ENCODE assay signal across 37 mouse cellular contexts in the genomic region with DNA sequence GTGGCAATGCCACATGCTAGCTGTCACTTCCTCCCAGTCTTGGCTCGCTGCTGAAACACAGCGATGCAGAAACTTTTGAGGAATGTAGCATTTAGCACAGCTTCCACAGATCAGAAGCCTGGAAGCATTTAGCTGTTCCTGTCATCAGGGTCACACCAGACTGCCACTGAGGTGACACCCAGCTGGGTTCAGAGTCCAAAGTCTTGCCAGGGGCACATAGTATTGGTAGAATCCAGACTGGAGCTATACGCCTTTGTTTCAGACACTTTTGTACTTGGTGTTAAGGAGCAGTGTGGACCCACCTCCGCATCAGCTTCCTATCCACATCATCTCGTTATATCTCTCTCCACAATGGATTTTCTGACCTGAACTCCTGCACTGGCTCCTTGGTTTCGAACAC. TPM values are rescaled to one million over a fixed set of nuclear protein-coding genes. Genes with fewer than 3 reads are reported as not detected.
DNase-seq lines count a peak whose midpoint lies in the region; ATAC-seq lines count a peak whose summit lies in the region.
"Had no signal": no experiment of that assay in that cellular context is flagged by ENCODE, and none has a peak within 500 bp of the region (broad histone marks: within the 10 kb centered on the region; RNA-seq: fewer than 3 reads in every experiment).

No protein-coding gene starts in this region.

- H3K4me1 ChIP-seq in megakaryocyte, embryonic 14.5 days: peaks cover 4% of the 10 kb centered on the region; the same call in 1 of the 2 replicates
- H3K4me1 ChIP-seq: embryonic facial prominence, embryonic 12.5 days; forebrain, embryonic 10.5 days; heart, embryonic 13.5 days; limb, embryonic 13.5 days; lung, embryonic 15.5 days; midbrain, embryonic 10.5 days; midbrain, embryonic 15.5 days; neural tube, embryonic 15.5 days had no signal

- peaks cover 87% of the 10 kb centered on the region for H3K9me3 ChIP-seq in megakaryocyte, embryonic 14.5 days
- H3K9me3 ChIP-seq: G1E had no signal

- H3K27me3 ChIP-seq in megakaryocyte, embryonic 14.5 days (replicated peaks): peaks cover 18% of the 10 kb centered on the region
- H3K27me3 ChIP-seq: embryonic facial prominence, embryonic 12.5 days; heart, embryonic 13.5 days; limb, embryonic 13.5 days; lung, embryonic 15.5 days; midbrain, embryonic 15.5 days; neural tube, embryonic 15.5 days; Patski had no signal

- no peak for ATAC-seq in megakaryocyte, adult 5-6 weeks (ENCODE audit: poor library complexity, severe bottlenecking)
- peak; percentile 3; the same call in 1 of the 2 replicates for ATAC-seq in megakaryocyte progenitor cell, adult 5-6 weeks (replicated peaks; ENCODE audit: poor library complexity)
- ATAC-seq: forebrain, embryonic 16.5 days; inflammation-experienced regulatory T-cells, adult 6 months; midbrain, embryonic 15.5 days; Patski had no signal

- peak; percentile 38 for DNase-seq in kidney, postnatal 10 days
- DNase-seq in kidney, adult 18-20 months: no peak
- DNase-seq in thymus, postnatal 36 days: no peak
- DNase-seq in spleen, postnatal 4 days (ENCODE audit: low spot score in 2 of 2): no peak
- DNase-seq in frontal cortex, adult 2 months (ENCODE audit: extremely low spot score in 1 of 2, low spot score in 1 of 2): no peak
- DNase-seq: adrenal gland, postnatal 10 days; cerebellum, adult 11 months; cerebellum, adult 9-10 months; embryo, embryonic 11 days; heart, postnatal 10 days; kidney, postnatal 25 days; right cerebral cortex, postnatal 25 days; thymus, adult 2 months; thymus, postnatal 4 days had no signal

- H3K36me3 ChIP-seq in megakaryocyte, embryonic 14.5 days (replicated peaks; ENCODE audit: low read length): no peaks in the 10 kb centered on the region
- H3K36me3 ChIP-seq: embryonic facial prominence, embryonic 12.5 days; forebrain, embryonic 10.5 days; G1E; heart, embryonic 13.5 days; limb, embryonic 13.5 days; lung, embryonic 15.5 days; midbrain, embryonic 10.5 days; midbrain, embryonic 15.5 days; neural tube, embryonic 15.5 days had no signal

- H3K4me3 ChIP-seq in megakaryocyte, embryonic 14.5 days (replicated peaks): peak overlapping the region; percentile 12
- H3K4me3 ChIP-seq: embryonic facial prominence, embryonic 12.5 days; forebrain, embryonic 10.5 days; heart, embryonic 13.5 days; layer of hippocampus, adult 2 months; limb, embryonic 13.5 days; lung, embryonic 15.5 days; midbrain, embryonic 10.5 days; midbrain, embryonic 15.5 days; neural tube, embryonic 15.5 days had no signal

RNA-seq across cellular contexts. Expression of gene Hjurp, which starts 23.9 kb away (rescaled TPM):
- 2.4 and 4.0 TPM in 2 replicates for polyA plus RNA-seq in megakaryocyte, embryonic 14.5 days (2012; ENCODE audit: insufficient read depth, low replicate concordance)
- total RNA-seq in megakaryocyte, adult 5-6 weeks (2015): 99.8 and 112 TPM in 2 replicates
- total RNA-seq in megakaryocyte, adult 5-6 weeks (2017): 174 and 189 TPM in 2 replicates
- 104 and 106 TPM in 2 replicates for total RNA-seq in megakaryocyte progenitor cell, adult 5-6 weeks (2015)
- 156 and 189 TPM in 2 replicates for total RNA-seq in megakaryocyte progenitor cell, adult 5-6 weeks (2017)
- polyA plus RNA-seq in frontal cortex, adult 2 months (2012; rRNA removed): 56.1 and 61.2 TPM in 2 replicates

RNA-seq across cellular contexts. Expression of gene Trpm8, which starts 23.9 kb away (rescaled TPM):
- not detected in 2 replicates for polyA plus RNA-seq in megakaryocyte, embryonic 14.5 days (2012; ENCODE audit: insufficient read depth, low replicate concordance)
- not detected in 2 replicates for total RNA-seq in megakaryocyte, adult 5-6 weeks (2015)
- not detected in 2 replicates for total RNA-seq in megakaryocyte, adult 5-6 weeks (2017)
- not detected in 2 replicates for total RNA-seq in megakaryocyte progenitor cell, adult 5-6 weeks (2015)
- total RNA-seq in megakaryocyte progenitor cell, adult 5-6 weeks (2017): not detected in 2 replicates
- polyA plus RNA-seq in frontal cortex, adult 2 months (2012; rRNA removed): 0.02 TPM in 2 replicates
- total RNA-seq: adrenal gland, postnatal 10 days; G1E; gastrocnemius, adult 8-10 months; gastrocnemius, postnatal 4 days; heart, adult 8-10 months; heart, postnatal 10 days; hematopoietic stem cell, adult 5-6 weeks had no signal
- polyA plus RNA-seq: embryonic facial prominence, embryonic 12.5 days; forebrain, embryonic 10.5 days; G1E; inflammation-experienced regulatory T-cells, adult 6 months; kidney, embryonic 14.5 days; limb, embryonic 13.5 days; midbrain, embryonic 10.5 days had no signal

RNA-seq across cellular contexts. Expression of gene Mroh2a, which starts 26.8 kb away (rescaled TPM):
- polyA plus RNA-seq in megakaryocyte, embryonic 14.5 days (2012; ENCODE audit: insufficient read depth, low replicate concordance): not detected in 2 replicates
- total RNA-seq in megakaryocyte, adult 5-6 weeks (2015): 0.47 and 1.2 TPM in 2 replicates
- 0.28 and 0.37 TPM in 2 replicates for total RNA-seq in megakaryocyte, adult 5-6 weeks (2017)
- 0.39 and 1.1 TPM in 2 replicates for total RNA-seq in megakaryocyte progenitor cell, adult 5-6 weeks (2015)
- 0.10 and 0.17 TPM in 2 replicates for total RNA-seq in megakaryocyte progenitor cell, adult 5-6 weeks (2017)
- polyA plus RNA-seq in frontal cortex, adult 2 months (2012; rRNA removed): 0.02 and 0.19 TPM in 2 replicates
- total RNA-seq: gastrocnemius, adult 8-10 months had no signal
- polyA plus RNA-seq: G1E had no signal

RNA-seq across cellular contexts. Expression of gene Ugt1a1, which starts 41.8 kb away (rescaled TPM):
- not detected in 2 replicates for polyA plus RNA-seq in megakaryocyte, embryonic 14.5 days (2012; ENCODE audit: insufficient read depth, low replicate concordance)
- total RNA-seq in megakaryocyte, adult 5-6 weeks (2015): 0.29 and 1.1 TPM in 2 replicates
- 0.37 TPM in 1 of 2 replicates, not detected in the other for total RNA-seq in megakaryocyte, adult 5-6 weeks (2017)
- 0.39 and 0.83 TPM in 2 replicates for total RNA-seq in megakaryocyte progenitor cell, adult 5-6 weeks (2015)
- total RNA-seq in megakaryocyte progenitor cell, adult 5-6 weeks (2017): 0.14 and 0.83 TPM in 2 replicates
- 0.06 TPM in 2 replicates for polyA plus RNA-seq in frontal cortex, adult 2 months (2012; rRNA removed)
- total RNA-seq: heart, adult 8-10 months; heart, postnatal 10 days; hematopoietic stem cell, adult 5-6 weeks; layer of hippocampus, adult 2 months; layer of hippocampus, postnatal 14 days had no signal
- polyA plus RNA-seq: embryonic facial prominence, embryonic 12.5 days; forebrain, embryonic 16.5 days; G1E; heart, embryonic 13.5 days; hindbrain, embryonic 14.5 days; inflammation-experienced regulatory T-cells, adult 6 months; midbrain, embryonic 10.5 days; midbrain, embryonic 15.5 days; neural tube, embryonic 15.5 days had no signal

RNA-seq across cellular contexts. Expression of gene Dnajb3, which starts 48.0 kb away (rescaled TPM):
- not detected in 2 replicates for polyA plus RNA-seq in megakaryocyte, embryonic 14.5 days (2012; ENCODE audit: insufficient read depth, low replicate concordance)
- total RNA-seq in megakaryocyte, adult 5-6 weeks (2015): 0.66 TPM in 1 of 2 replicates, not detected in the other
- total RNA-seq in megakaryocyte, adult 5-6 weeks (2017): not detected in 2 replicates
- 0.68 and 2.4 TPM in 2 replicates for total RNA-seq in megakaryocyte progenitor cell, adult 5-6 weeks (2015)
- total RNA-seq in megakaryocyte progenitor cell, adult 5-6 weeks (2017): 0.17 and 1.2 TPM in 2 replicates
- polyA plus RNA-seq in frontal cortex, adult 2 months (2012; rRNA removed): 1.9 and 2.6 TPM in 2 replicates
- total RNA-seq: gastrocnemius, adult 8-10 months; hematopoietic stem cell, adult 5-6 weeks had no signal
- polyA plus RNA-seq: G1E, Patski had no signal
